Mouse (Mus musculus) hindbrain, embryonic 14.5 days (tissue): ENCODE data around the gene Ggct. TPM values are rescaled to one million over a fixed set of nuclear protein-coding genes. Genes with fewer than 3 reads are reported as not detected.
A peak's percentile ranks its signal among the peaks of the same experiment; 100 is the strongest.

Experiments used
- ATAC-seq: fragments of 200-750 bp; cut with Nextera tagmentation; 2 replicates; pipeline ENCODE4 v1.8.0; 2017; ENCODE audit warnings: moderate number of reproducible peaks, mild to moderate bottlenecking, moderate TSS enrichment, moderate library complexity; ENCODE audit not compliant: low FRiP score
- DNase-seq: peaks from one replicate; pipeline ENCODE4 v3.0.0-alpha.2; 2015; ENCODE audit warnings: low spot score
- H3K27ac ChIP-seq: fragments of 300-500 bp; sonication (generic); 2 replicates; pipeline ENCODE4 v1.5.1; 2014; ENCODE audit warnings: mild to moderate bottlenecking, moderate library complexity
- H3K27me3 ChIP-seq: fragments of 300-500 bp; sonication (generic); 2 replicates; pipeline ENCODE4 v1.6.1; 2014; ENCODE audit warnings: mild to moderate bottlenecking, low read length, mixed read lengths; ENCODE audit not compliant: control insufficient read depth, insufficient read depth
- H3K36me3 ChIP-seq: fragments of 300-500 bp; sonication (generic); replicated peaks from 2 replicates; pipeline ENCODE4 v1.6.1; 2014; ENCODE audit not compliant: control insufficient read depth, insufficient read depth
- H3K4me1 ChIP-seq: fragments of 300-500 bp; sonication (generic); replicated peaks from 2 replicates; pipeline ENCODE4 v1.6.1; 2014; ENCODE audit warnings: antibody characterized with exemption, low read length, mixed read lengths; ENCODE audit not compliant: control insufficient read depth, insufficient read depth
- H3K4me2 ChIP-seq: fragments of 300-500 bp; sonication (generic); replicated peaks from 2 replicates; pipeline ENCODE4 v1.6.1; 2014; ENCODE audit warnings: mild to moderate bottlenecking, moderate library complexity
- H3K4me3 ChIP-seq: fragments of 300-500 bp; sonication (generic); replicated peaks from 2 replicates; pipeline ENCODE4 v1.5.1; 2014; ENCODE audit warnings: mild to moderate bottlenecking, low read length
- H3K9ac ChIP-seq: fragments of 300-500 bp; sonication (generic); 2 replicates; pipeline ENCODE4 v1.6.1; 2014
- H3K9me3 ChIP-seq: fragments of 300-500 bp; sonication (generic); 2 replicates; pipeline ENCODE4 v1.6.1; 2016; ENCODE audit warnings: low read length; ENCODE audit not compliant: control insufficient read depth
- WGBS: fragments of 180-500 bp; shearing (Covaris S2); extraction: QIAGEN DNeasy Blood & Tissue Kit; methylation state at CpG from one replicate; pipeline ENCODE4 v1.1.7; 2014; 5-methylcytosine and 5-hydroxymethylcytosine counted together
- polyA plus RNA-seq: library from polyadenylated mRNA; unstranded; fragments of >200 nt; fragmentation: Nextera tagmentation; extraction: Ambion mirVana; gene quantifications from 2 replicates; pipeline ENCODE4 v1.2.1, GENCODE M21; 2014

Ggct gene
- polyA plus RNA-seq, 1 experiment from 2014 or later = 15.2 TPM

GRCm38 (mm10) chr6:55016710-55017583 lies 24.2 kb upstream of the Ggct start:
- Histone ChIP-seq H3K4me1 (no peaks in the 10 kb centered on the region), H3K4me3 (no peak overlapping the region), H3K9ac (no peak overlapping the region), H3K9me3 (no peaks in the 10 kb centered on the region), H3K36me3 (no peaks in the 10 kb centered on the region), H3K4me2 (no peak overlapping the region; the same call in 1 of the 2 replicates), H3K27me3 (no peaks in the 10 kb centered on the region), H3K27ac (no peak overlapping the region)
- ATAC-seq (peak; percentile 84), DNase-seq (peak; percentile 89)
- WGBS = 24% methylated on average over 15 of the region's 15 CpGs

DNA sequence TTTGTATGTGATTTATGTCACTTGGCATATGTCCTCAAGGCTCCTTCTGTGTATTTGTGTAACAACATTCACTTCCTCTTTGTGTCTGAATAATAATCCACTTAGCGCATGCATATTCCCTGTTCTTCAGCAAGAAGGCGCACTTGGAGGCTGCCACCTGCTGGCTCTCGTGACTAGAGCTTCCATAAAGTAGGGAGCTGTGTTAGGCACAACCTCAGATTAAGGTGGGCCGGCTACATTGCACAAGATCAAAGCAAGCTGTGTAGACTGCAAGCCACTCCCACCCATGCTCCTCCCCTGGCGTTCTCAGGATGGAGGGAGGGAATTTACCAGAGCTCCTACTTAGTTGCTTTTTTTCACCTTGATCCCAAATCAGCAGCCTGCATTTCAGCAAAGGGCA lies 23.5 kb upstream of the Ggct start:
- no peaks in the 10 kb centered on the region for H3K4me1 ChIP-seq
- H3K27ac ChIP-seq = no peak overlapping the region
- H3K27me3 ChIP-seq = no peaks in the 10 kb centered on the region
- peak; percentile 42; the same call in 1 of the 2 replicates for ATAC-seq
- H3K9ac ChIP-seq = no peak overlapping the region
- peak; percentile 56 for DNase-seq
- H3K4me3 ChIP-seq = no peak overlapping the region
- WGBS = 30% methylated on average over 5 of the region's 5 CpGs
- no peaks in the 10 kb centered on the region for H3K36me3 ChIP-seq
- H3K9me3 ChIP-seq = no peaks in the 10 kb centered on the region
- H3K4me2 ChIP-seq = no peak overlapping the region

- no peaks in the 10 kb centered on the region for H3K36me3 ChIP-seq
- no peak overlapping the region for H3K4me3 ChIP-seq
- peaks cover 7% of the 10 kb centered on the region; the same call in 1 of the 2 replicates for H3K4me1 ChIP-seq
- no peak overlapping the region for H3K9ac ChIP-seq
- DNase-seq (no peak), ATAC-seq (no peak)
- H3K4me2 ChIP-seq = no peak overlapping the region
- H3K9me3 ChIP-seq = no peaks in the 10 kb centered on the region
- 89% methylated on average over 3 of the region's 3 CpGs for WGBS
- no peak overlapping the region for H3K27ac ChIP-seq
- no peaks in the 10 kb centered on the region for H3K27me3 ChIP-seq
Observed at GRCm38 (mm10) chr6:55014184-55014583, 21.4 kb upstream of the Ggct start.

- Histone ChIP-seq H3K4me1 (peaks cover 7% of the 10 kb centered on the region; the same call in 1 of the 2 replicates), H3K27me3 (no peaks in the 10 kb centered on the region), H3K4me3 (no peak overlapping the region), H3K9me3 (no peaks in the 10 kb centered on the region), H3K36me3 (no peaks in the 10 kb centered on the region), H3K4me2 (no peak overlapping the region), H3K27ac (no peak overlapping the region), H3K9ac (no peak overlapping the region)
- ATAC-seq (no peak), DNase-seq (no peak)
- WGBS = 83% methylated on average over 7 of the region's 7 CpGs
Observed at GRCm38 (mm10) chr6:55012516-55012915, 19.8 kb upstream of the Ggct start.

DNA sequence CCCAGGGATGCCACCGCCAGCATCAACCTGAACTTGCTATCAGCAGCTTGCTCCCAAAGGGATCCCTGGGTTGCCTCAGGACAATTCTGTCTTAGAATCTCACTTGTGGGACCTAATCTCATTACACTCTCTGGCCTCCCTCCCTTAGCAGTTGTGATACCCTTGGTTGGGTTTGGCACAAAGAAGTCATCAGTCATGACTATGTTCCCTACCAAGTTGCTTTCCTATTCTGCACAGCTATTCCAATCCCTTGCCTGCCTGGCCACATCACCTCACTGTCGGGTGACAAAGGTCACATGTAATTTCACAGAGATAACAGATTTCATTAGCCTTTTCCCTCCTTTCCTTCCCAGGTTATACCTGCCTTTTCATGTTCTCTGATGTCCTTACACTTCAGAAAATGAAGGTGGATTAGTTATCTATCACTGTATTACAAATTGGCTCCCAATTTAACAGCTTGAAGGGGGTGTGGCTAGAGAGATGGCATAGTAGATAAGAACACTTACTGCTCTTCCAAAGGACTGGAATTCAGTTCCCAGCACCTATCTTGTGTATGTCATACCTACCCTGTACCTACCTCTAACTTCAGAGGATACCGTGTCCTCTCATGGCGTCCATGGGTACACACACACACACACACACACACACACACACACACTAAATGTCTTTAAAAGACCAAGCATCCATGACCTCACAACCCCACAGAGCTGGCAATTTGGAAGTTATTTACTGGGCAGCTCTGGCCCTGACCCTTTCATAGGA lies 17.8 kb upstream of the Ggct start:
- peak overlapping the region; percentile 80; the same call in 1 of the 2 replicates for H3K27ac ChIP-seq
- H3K9me3 ChIP-seq = no peaks in the 10 kb centered on the region

GRCm38 (mm10) chr6:55009391-55010230 lies 16.9 kb upstream of the Ggct start:
- Histone ChIP-seq H3K4me2 (peak overlapping the region; percentile 44), H3K27me3 (no peaks in the 10 kb centered on the region), H3K4me3 (peak overlapping the region; percentile 7), H3K9ac (peak overlapping the region; percentile 36; the same call in 1 of the 2 replicates), H3K9me3 (no peaks in the 10 kb centered on the region), H3K4me1 (peaks cover 7% of the 10 kb centered on the region; the same call in 1 of the 2 replicates), H3K27ac (peak overlapping the region; percentile 80), H3K36me3 (no peaks in the 10 kb centered on the region)
- 12% methylated on average over 15 of the region's 16 CpGs for WGBS
- ATAC-seq (peak; percentile 87), DNase-seq (peak; percentile 44)

More for the DNA sequence above, 17.8 kb upstream of the Ggct start:
- no peak for DNase-seq
- 55% methylated on average over 4 of the region's 4 CpGs for WGBS
- peak; percentile 43; the same call in 1 of the 2 replicates for ATAC-seq
- no peak overlapping the region for H3K9ac ChIP-seq
- no peak overlapping the region for H3K4me3 ChIP-seq
- H3K4me1 ChIP-seq = peaks cover 7% of the 10 kb centered on the region; the same call in 1 of the 2 replicates
- no peaks in the 10 kb centered on the region for H3K36me3 ChIP-seq
- peak overlapping the region; percentile 44; the same call in 1 of the 2 replicates for H3K4me2 ChIP-seq
- no peaks in the 10 kb centered on the region for H3K27me3 ChIP-seq

DNA sequence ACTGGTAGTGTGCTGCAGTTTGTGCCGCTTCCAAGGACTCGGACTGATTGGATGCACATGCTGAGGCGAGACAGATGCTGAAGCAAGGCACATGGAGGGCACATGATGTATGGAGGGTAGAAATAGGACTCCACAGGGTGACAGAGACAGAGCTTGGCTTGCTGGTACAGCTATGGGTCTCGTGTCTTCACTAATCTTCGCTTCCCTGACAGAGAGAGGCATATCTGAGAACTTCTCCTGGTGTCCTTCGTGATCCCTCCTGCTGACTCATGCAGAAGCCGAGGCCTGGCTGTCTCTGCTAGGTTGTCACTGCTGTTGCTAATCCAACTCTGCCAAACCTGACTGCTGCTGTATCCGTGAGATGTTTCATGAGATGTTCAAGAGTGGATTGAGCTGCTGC lies 15.7 kb upstream of the Ggct start:
- H3K27me3 ChIP-seq = no peaks in the 10 kb centered on the region
- no peak for DNase-seq

DNA sequence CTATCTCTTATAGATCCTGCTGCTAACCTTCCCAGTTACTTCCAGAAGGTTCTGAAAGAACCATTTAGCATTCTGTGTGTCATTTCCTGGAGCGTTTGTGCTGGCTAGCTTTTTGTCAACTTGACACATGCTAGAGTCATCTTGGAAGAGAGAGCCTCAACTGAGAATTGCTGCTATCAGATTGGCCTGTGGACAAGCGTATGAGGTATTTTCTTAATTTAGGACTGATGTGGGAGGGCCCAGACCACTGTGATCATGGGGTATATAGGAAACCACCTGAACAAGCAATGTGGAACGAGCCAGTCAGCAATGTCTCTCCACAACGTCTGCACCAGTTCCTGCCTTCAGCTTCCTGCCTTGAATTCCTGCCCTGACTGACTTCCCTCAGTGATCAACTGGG lies 10.8 kb upstream of the Ggct start:
- WGBS = 83% methylated on average over 4 of the region's 4 CpGs
- no peak overlapping the region for H3K27ac ChIP-seq
- no peak overlapping the region for H3K4me2 ChIP-seq
- H3K36me3 ChIP-seq = no peaks in the 10 kb centered on the region
- no peak overlapping the region for H3K9ac ChIP-seq
- no peaks in the 10 kb centered on the region for H3K4me1 ChIP-seq
- H3K9me3 ChIP-seq = no peaks in the 10 kb centered on the region
- no peaks in the 10 kb centered on the region for H3K27me3 ChIP-seq
- DNase-seq (no peak), ATAC-seq (no peak)
- no peak overlapping the region for H3K4me3 ChIP-seq

More for the DNA sequence above, 15.7 kb upstream of the Ggct start:
- 88% methylated on average over 8 of the region's 8 CpGs for WGBS
- no peaks in the 10 kb centered on the region for H3K36me3 ChIP-seq
- H3K9me3 ChIP-seq = no peaks in the 10 kb centered on the region
- ATAC-seq = no peak
- peaks cover 7% of the 10 kb centered on the region; the same call in 1 of the 2 replicates for H3K4me1 ChIP-seq
- no peak overlapping the region for H3K4me3 ChIP-seq
- H3K4me2 ChIP-seq = no peak overlapping the region
- H3K9ac ChIP-seq = no peak overlapping the region
- H3K27ac ChIP-seq = no peak overlapping the region
